Mouse (Mus musculus) effector memory CD4-positive, alpha-beta T cell, adult 5 months (primary cell): ENCODE data around the gene Nup88. TPM values are rescaled to one million over a fixed set of nuclear protein-coding genes. Genes with fewer than 3 reads are reported as not detected.

Experiments used
- polyA plus RNA-seq: library from polyadenylated mRNA; unstranded; fragments of 100-300 nt; shearing (Covaris generic); gene quantifications from one replicate; pipeline ENCODE4 v1.2.1, GENCODE M21; 2017

Nup88 gene
- 93.9 TPM for polyA plus RNA-seq

GRCm38 (mm10) chr11:70969821-70970559 lies at the start of gene Nup88, which contains the start of gene Rpain:
Gene Nup88 (minus strand): TSS chr11:70969973.
Gene Rpain (plus strand): TSS chr11:70970213.

GRCm38 (mm10) chr11:71004316-71004773 lies 34.6 kb upstream of the Nup88 start, which contains the start of gene Dhx33:
Gene Dhx33 (minus strand): TSS chr11:71004437.

GRCm38 (mm10) chr11:70982557-70983228 lies 12.9 kb upstream of the Nup88 start, which contains the start of gene C1qbp:
Gene C1qbp (minus strand): TSS chr11:70983026.

Other genes with a start within 250 kb of the Nup88 start
- gene Zfp3, start 205.8 kb downstream of the Nup88 start, polyA plus RNA-seq, result 4.5 TPM
- gene Scimp, start 157.4 kb downstream of the Nup88 start, polyA plus RNA-seq, result 0.37 TPM
- 74.0 TPM for gene Rabep1, start 125.2 kb downstream of the Nup88 start, polyA plus RNA-seq
- 67.0 TPM for gene Rpain, start 240 bp upstream of the Nup88 start, polyA plus RNA-seq
- 85.9 TPM for gene C1qbp, start 13.1 kb upstream of the Nup88 start, polyA plus RNA-seq
- gene Dhx33, start 34.5 kb upstream of the Nup88 start, polyA plus RNA-seq, result 18.3 TPM
- gene Mis12, start 49.6 kb upstream of the Nup88 start, polyA plus RNA-seq, result 24.0 TPM
- 46.5 TPM for gene Derl2, start 49.9 kb upstream of the Nup88 start, polyA plus RNA-seq
- gene 6330403K07Rik, start 63.5 kb upstream of the Nup88 start, polyA plus RNA-seq, result 6.2 TPM
- 0.10 TPM for gene Nlrp1a, start 174.7 kb upstream of the Nup88 start, polyA plus RNA-seq